Mouse (Mus musculus) 3134 (cell line): ENCODE data around the gene Sh3tc1.

Experiments
- DNase-seq: peaks from one replicate; pipeline ENCODE4 v3.0.0-alpha.2; 2011; ENCODE audit warnings: low spot score; ENCODE audit not compliant: insufficient read length; ENCODE audit errors: extremely low read depth

The Sh3tc1 gene

DNA sequence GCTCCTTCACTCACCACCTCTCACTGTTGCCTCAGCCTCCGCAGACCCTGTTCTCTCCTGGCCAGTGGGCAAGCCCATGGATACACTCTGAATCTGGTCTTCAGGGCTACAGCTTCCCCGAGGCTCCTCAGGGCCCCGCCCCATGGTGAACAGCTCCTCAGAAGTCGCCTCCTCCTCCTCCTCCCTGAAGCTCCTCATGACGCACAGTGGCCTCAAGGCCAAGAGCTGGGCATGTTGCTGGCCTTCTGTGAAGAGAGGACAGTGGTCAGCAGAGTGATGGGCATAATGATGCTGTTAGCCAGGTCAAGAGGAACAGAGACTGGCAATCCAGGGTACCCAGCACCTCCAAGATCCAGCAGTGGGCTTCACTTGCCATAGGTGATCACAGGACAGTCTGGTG is 15.9 kb downstream of the Sh3tc1 start:
- no peak for DNase-seq

DNA sequence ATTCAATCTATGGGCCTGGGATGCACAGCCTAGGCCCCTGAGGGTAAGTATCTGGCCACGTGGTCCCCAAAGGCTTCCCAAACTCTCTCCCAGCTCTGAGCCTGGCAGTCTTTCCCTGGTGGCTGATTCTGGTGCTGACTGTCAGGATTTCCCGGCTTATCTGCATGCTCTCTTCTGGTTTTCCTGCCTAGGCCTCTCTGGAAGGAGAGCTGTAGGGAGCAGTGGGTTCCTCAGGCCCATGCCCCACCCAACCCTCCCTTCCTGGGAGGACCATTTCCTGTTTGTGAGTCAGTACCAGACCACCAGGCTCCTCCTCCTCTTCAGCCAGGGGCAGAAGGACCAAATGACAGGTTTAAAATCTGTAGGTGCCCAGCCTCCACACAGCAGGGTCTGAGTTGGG is 17.1 kb downstream of the Sh3tc1 start:
- DNase-seq, result peak; percentile 34

DNA sequence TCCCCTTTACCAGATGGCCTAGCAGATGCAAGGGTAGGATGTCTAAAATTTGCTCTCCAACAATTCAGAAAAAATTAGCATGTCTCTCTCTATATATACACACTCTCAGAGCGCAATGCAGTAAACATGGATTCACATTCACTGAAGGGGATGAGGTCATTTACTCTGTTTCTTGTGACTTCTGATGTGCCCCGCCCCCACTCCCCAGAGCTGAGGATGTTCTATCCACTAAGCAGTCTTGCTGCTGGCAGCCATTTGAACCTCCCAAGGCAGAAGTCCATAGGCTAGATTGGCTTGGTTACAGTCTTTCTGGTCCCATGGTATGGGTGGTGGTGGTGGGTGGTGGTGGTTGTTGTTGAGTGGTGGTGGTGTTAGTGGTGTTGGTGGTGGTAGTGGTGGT is 17.9 kb downstream of the Sh3tc1 start:
- no peak for DNase-seq

DNA sequence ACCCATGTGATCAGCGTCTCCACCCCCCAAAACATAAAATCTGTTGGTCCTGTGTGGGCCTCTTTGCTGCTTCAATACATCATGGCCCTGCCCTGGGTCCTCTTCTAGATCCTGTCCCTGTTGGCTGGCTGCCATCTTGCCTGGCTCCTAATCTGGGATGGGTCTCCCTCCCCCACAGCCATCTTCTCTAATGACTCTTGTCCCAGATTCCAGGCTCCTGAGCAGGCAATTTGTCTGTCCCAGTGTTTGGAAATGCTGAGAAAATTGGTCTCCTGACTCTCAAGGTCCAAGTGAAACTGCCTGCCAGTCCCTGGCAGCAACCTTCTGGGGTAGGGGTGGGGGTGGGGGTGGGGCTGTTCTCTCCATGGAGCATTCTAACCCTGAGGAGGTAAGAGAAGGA is 19.9 kb downstream of the Sh3tc1 start:
- no peak for DNase-seq

DNA sequence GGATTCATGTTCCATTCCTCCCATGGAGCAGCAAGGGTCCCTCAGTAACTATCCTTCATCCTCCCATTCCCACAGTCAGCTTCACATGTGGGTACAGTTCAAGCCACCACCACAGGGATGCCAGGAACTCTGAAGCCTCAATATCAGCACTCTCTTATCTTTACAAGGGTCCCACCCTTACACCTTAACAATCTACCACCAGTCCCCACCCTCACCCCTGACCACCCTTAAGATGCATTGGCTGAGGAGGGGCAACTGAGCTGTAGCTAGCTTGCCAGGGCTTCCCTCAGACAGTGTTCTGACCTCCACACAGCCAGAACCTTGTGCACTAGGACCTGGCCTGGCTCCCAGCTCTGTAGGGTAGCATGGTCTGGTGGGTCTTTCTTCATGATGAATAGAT is 20.4 kb downstream of the Sh3tc1 start:
- DNase-seq, result no peak

DNA sequence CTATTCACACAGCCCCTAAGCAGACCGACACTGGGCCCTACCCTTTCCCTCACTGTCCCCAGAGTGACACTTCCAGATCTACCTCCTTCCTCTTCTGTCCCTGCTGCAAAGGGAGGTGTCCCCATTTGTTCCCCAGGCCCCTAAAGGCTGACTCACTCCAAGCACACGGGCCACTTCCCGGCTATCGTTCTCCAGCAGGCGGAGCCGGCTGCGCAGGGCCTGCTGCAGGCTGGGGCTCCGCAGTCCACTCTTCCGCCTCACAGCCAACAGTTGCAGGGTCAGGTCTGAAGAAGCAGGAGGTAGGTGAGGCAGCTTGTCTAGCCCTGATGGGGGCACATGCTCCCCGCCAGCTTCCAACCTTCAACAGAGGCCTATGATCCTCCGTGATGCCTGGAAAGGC is 21.0 kb downstream of the Sh3tc1 start:
- no peak for DNase-seq

DNA sequence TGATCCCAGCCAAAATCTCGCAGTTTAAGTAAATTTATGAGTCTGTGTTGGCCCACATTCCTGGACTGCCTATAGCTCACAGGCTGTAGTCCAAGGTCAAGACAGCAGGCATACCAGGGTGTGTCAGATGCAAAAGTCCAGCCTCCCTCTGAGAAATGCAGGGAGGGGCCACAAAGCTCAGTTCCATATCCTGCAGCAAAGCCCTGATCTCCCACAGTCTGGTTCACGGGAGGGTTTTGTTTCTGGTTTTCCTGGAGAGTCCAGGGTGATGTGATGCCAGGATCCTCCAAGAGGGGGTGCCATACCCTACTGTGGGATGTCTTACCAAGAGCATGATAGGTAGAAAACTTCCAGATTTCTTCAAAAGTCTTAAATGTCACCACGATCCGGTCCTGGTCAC is 21.8 kb downstream of the Sh3tc1 start:
- no peak for DNase-seq

DNA sequence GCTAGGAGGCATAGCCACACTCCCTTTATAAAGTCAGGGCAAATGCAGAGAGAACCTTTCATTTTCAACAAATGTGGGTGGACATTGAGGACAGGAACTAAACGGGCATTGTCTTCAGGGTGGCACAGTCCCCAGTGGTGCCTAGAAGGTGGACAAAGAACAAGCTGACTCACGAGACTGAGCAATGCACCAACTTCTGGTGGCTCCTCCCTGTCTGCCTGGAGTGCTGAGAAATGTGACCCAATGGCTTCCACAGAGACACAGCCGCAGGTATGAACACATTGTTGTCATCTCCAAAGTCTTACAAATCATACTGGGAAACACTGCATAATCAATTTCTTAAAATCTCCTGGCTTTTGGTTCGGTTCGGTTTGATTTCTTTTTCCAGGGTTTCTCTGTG is 22.3 kb downstream of the Sh3tc1 start:
- DNase-seq, result no peak

DNA sequence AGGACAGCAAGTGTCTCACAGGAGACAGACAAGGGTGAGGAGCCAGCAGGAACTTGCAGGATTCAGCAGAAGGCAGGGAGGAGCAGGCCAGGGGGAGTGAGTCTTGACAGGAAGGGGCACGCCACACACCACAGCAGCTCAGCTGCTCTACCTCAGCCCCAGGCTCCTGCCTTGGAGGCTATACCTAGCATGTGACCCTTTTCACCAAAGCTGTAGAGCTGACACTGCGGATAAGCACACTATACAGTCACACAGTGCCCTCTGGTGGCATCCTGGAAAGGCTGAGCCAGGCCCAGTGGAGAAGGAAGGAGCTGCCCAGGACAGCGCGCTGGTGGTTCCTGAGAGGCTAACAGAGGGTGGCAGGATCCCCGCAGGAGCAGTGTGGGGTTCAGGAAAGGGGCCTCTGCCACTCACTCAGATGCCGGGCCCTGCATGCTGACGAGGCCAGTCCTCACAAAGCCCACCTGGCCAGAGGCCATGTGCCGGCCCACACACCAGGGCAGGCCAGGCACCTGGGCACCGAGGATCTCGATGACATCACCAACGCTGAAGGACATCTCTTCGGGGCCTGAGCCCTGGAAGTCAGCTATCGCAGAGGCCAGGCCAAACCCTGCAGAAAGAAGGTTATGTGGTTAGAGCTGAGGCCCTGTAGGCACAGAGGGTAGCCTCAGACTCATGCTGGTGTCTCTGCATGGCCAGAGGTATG is 26.0 kb downstream of the Sh3tc1 start:
- DNase-seq, result peak; percentile 49

DNA sequence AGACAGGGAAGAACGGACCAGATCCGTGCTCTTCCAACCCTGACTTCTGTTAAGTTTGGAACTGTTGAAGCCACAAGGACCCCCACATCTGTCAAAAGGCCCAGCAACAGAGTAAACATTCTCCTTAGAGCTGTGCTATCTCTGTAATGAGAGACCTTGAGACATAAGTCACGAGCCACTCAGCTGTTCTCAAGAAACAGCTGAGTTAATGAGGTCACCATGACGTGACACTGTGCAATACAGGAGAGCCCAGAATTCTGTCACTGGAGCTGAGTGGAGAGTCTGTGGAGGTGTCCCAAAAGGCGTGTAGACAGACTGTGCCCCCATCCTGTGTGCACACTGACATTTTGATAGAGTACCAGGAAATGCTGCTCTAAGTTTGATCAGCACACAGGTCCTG is 27.3 kb downstream of the Sh3tc1 start:
- DNase-seq, result no peak

DNA sequence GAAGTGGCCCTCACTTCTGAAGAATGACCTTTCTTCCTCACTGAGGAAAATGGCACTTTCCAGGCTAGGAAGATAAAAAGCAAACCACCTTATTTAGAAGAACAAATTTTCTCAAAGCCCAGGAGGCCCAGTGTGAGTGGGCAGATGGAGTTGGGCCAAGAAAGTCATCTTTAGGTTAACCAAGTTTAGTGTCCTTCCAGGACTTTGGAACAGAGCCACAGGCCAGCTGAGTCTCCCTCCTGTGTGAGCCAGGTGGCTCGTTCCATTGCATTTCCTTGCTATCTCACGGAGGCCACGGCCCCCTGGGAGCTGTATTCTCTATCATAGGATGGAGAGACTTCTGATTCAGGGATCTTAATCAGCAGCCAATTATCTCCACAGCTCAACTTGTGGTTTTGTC is 28.9 kb downstream of the Sh3tc1 start:
- no peak for DNase-seq

DNA sequence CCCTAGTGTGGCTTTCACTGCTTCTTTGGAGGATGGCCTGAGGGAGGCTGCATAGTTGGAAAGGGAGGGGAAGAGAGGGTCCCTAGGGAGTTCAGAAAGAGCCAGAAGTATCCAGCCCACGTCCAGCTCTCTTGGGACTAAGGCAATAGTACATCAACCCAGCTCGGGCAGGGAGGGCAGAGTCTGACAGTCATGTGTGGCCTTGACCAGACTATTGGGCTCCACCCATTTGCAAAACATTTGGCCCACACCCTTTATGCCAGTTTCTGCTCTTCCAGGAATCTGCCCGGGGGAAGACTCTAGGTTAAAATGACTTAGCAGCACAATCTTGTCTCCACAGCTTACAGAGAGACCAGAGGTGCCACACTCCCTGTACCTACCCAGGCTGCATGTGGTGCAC is 29.3 kb downstream of the Sh3tc1 start:
- DNase-seq, result peak; percentile 50

DNA sequence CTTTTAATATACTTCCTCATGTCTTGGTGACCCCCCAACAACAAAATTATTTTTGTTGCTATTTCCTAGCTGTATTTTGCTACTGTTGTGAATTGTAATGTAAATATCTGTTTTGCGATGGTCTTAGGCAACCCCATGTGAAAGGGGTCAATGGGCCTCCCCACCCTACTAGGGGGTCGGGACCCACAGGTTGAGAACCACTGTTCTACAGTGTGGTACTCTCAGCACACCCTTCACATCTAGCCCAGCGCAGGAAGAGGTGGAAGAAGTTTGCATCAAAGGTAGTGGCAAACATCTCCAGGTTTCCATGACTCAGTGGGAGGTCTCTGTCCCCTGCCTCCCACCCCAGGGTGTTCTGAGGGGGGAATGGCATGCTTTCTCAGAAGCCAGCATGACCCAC is 34.4 kb downstream of the Sh3tc1 start:
- DNase-seq, result no peak

DNA sequence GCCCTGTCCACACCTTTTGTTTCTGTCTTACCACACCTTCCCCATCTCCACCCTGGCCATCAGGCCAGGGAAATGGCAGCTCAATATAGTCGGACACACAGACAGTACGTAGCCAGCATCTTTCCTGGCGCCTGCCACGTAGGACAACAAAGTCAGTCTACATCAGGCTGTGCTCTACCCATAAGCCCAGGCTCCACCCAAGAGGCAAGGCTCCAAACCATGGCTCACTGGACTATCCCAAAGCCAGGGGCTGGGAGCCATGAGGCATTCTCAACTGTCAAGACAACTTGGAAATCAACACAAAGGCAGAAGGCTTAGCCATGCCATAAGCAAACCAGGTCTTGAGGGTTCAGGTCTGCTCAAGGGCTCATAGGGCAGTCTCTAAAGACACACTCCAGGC is 36.0 kb downstream of the Sh3tc1 start:
- DNase-seq, result no peak

DNA sequence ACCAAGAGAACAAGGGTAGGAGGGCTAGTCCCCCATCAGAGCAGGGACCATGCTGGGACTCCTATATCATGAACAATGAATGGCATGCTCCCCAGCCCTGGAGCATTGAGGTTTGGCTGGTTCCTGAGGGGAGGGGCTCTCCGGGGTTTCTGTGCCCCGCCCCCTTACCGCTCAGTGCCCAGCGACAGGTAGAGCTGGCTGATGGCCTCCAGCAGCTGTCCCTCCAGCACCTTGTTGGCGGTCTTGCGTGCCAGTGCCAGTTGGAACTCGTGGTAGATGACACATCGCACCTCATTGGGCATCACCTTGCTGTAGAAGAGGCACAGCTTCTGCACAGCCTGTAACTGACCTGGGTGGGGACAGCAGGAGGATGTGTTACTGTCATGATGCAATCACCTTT is 36.6 kb downstream of the Sh3tc1 start:
- DNase-seq, result no peak

DNA sequence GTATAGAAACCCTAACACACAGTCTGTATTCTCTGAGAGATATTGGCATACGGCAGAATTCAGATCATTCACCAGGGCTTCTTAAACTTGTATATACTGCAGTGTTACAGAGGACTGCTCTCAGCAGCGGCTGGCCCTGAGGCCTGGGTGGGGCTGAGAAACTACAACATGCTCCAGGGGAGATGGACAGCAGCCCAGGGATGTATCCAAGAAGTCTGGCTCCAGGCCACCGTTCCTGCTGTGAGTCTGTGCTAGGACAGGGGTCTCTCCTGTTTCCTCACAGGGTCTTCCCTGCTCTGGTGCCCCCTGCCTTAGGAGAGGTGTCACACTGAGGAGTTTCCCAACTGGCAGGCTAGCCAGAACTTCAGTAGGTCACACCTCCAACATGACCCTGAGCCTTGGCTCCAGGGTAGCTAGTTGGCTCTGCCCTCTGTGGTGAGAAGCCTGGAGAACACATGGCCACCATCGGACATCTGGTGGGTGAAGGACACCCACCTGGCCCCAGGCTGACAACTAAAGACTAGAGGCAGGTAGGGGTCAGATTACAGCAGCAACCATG is 37.1 kb downstream of the Sh3tc1 start:
- DNase-seq, result no peak

DNA sequence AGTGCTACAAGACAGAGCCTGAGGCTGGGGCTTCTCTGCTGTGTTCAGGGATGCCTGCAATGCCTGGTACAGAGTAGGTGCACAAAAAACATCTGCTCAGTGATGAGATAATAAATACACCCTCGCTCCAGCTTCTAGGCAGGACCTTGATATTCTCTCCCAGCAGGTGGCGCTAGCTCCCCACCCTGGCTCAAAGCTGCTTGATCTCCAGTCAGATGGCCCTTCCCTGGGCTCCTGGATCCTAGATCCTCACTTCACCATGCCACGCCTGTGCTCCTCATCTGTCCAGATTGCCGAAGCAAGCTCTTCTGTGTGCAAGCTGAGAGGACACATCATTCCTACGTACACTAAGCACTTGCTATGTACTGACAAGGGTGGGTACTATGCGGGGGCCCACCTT is 38.7 kb downstream of the Sh3tc1 start:
- DNase-seq, result no peak

DNA sequence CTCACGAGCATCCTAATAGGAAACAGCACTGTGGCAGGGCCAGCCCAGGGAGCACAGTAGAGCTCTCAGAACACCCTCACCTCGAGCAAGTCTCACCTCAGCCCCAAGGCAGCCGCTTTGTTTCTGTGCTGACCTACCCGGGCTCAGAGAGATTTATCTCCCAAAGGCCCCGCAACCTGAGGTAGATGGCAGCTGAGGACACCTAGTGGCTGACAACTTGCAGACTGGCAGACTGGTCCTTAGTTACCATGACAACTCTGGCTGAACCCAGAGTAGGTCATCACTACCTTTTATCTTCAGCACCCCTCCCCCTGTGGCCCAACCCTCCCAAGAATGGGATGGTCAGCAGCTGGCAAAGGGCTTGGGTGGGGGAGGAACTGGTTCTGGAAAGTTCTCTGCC is 44.0 kb downstream of the Sh3tc1 start:
- no peak for DNase-seq

DNA sequence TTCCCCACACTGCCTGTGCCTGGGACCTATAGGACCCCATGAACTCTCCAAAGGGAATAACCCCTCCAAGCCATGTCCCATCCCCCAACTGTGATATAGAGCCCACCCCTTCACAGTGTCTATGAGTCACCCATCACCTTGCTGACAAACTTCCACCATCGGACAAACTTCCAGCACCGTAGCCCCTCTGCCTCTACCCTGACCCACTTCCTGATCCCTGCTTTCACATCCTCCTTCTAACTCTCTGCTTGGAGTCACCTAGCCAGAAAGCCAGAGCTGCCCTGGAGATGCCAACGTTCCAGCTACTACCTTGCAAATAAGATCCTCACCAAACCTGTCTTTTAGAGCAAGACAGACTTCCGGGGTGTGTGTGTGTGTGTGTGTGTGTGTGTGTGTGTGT is 46.1 kb downstream of the Sh3tc1 start:
- DNase-seq, result no peak

DNA sequence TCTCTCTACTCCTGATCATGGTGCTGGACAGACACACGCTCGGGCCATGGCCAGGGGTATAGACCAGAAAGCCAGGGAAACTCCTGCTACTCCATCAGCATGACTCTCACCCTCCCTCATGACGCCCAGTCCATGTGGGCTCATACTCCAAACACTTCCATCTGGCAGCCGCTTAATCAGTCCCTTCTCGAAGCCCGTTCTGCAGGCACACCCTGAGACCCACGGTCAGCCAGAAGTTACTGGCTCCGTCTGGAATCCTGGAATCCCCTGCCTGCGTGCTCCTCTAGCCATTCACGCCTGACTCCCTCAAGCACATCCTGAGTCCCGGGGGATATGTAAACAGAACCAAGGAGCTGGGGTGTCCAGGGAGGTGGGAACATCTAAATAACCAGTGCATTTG is 48.5 kb downstream of the Sh3tc1 start:
- DNase-seq, result no peak

DNA sequence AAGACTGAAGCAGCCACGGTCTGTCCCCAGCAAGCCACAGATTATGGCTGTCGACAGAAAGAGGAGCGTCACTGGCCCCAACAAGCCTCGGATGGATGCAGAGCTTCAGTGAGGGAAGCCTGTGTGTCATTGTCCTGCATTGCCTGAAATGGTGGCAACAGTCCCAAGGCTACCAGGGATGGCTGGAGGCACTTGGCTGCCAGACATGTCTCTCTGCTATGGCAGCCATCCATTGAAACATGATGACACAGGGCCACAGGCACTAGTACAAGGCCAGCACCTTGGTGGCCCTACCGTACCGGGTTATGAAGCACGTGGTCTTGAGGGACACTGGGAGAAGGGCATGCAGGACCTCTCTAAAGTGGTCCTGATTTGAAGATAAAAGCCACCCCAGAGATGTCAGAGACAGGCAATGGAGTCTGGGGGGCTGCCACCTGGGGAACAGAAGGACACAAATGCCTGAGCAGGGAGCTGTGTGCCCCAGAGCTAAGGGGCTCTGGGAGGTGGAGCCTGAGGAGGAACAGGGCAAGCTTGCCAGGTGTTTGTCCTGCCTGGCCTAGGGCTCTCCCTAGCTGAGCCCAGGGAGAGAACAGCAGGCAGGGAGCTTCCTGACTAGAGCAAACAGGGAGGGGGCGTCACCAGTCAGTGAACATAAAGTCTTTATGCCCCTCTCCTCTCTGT is 49.2 kb downstream of the Sh3tc1 start:
- peak; percentile 41 for DNase-seq

DNA sequence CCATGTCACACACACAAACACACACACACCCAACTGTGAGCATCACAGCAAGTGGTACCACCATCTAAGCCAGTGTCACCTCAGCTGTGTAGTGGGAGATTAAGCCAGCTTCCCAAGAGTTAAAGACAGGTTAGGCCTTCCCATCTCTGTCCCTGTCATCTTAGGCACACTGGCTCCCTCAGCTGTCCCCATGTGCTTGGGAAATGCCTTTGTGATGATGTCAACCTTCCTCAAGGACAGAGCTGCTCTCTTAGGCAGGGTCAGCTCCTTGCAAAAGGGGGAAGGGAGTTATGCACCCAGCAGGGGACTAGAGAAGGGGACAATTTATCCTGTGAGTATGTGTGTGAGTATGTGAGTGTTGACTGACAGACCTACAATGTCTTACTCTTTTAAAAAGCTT is 50.4 kb downstream of the Sh3tc1 start:
- no peak for DNase-seq
